Mouse (Mus musculus) intestine, embryonic 14.5 days (tissue): ENCODE results near the gene Cd151. TPM values are rescaled to one million over a fixed set of nuclear protein-coding genes. Genes with fewer than 3 reads are reported as not detected.
A peak's percentile ranks its signal among the peaks of the same experiment; 100 is the strongest.

Experiments
- ATAC-seq: fragments of 200-750 bp; cut with Nextera tagmentation; replicated peaks from 2 replicates; pipeline ENCODE4 v1.8.0; 2017; ENCODE audit warnings: low read depth, moderate number of reproducible peaks, moderate TSS enrichment, moderate library complexity; ENCODE audit not compliant: low FRiP score, low TSS enrichment
- DNase-seq: peaks from one replicate; pipeline ENCODE4 v3.0.0-alpha.2; 2018; ENCODE audit warnings: low spot score
- H3K27ac ChIP-seq: fragments of 300-500 bp; sonication (generic); 2 replicates; pipeline ENCODE4 v1.5.1; 2014; ENCODE audit warnings: low read depth, mild to moderate bottlenecking, control low read depth
- H3K27me3 ChIP-seq: fragments of 300-500 bp; sonication (generic); replicated peaks from 2 replicates; pipeline ENCODE4 v1.6.1; 2014; ENCODE audit warnings: low read length, control low read depth; ENCODE audit not compliant: control insufficient read depth, insufficient read depth
- H3K36me3 ChIP-seq: fragments of 300-500 bp; sonication (generic); 2 replicates; pipeline ENCODE4 v1.6.1; 2014; ENCODE audit warnings: low read length, control low read depth; ENCODE audit not compliant: control insufficient read depth, insufficient read depth
- H3K4me1 ChIP-seq: fragments of 300-500 bp; sonication (generic); replicated peaks from 2 replicates; pipeline ENCODE4 v1.6.1; 2014; ENCODE audit warnings: low read length, control low read depth, mixed read lengths; ENCODE audit not compliant: control insufficient read depth, insufficient read depth
- H3K4me2 ChIP-seq: fragments of 300-500 bp; sonication (generic); 2 replicates; pipeline ENCODE4 v1.6.1; 2014; ENCODE audit warnings: low read length
- H3K4me3 ChIP-seq: fragments of 300-500 bp; sonication (generic); 2 replicates; pipeline ENCODE4 v1.5.1; 2014; ENCODE audit warnings: low read depth, low read length, control low read depth, mixed read lengths
- H3K9ac ChIP-seq: fragments of 300-500 bp; sonication (generic); 2 replicates; pipeline ENCODE4 v1.6.1; 2014; ENCODE audit warnings: mild to moderate bottlenecking, low read length
- H3K9me3 ChIP-seq: fragments of 300-500 bp; sonication (generic); 2 replicates; pipeline ENCODE4 v1.6.1; 2016; ENCODE audit warnings: low read length, control low read depth; ENCODE audit not compliant: control insufficient read depth
- WGBS: fragments of 180-500 bp; shearing (Covaris S2); extraction: QIAGEN DNeasy Blood & Tissue Kit; methylation state at CpG from one replicate; pipeline ENCODE4 v1.1.7; 2014; 5-methylcytosine and 5-hydroxymethylcytosine counted together
- polyA plus RNA-seq: library from polyadenylated mRNA; unstranded; fragments of >200 nt; fragmentation: Nextera tagmentation; extraction: Ambion mirVana; gene quantifications from 2 replicates; pipeline ENCODE4 v1.2.1, GENCODE M21; 2014

Gene Cd151
- polyA plus RNA-seq, 1 experiment from 2014 or later = 73.5 TPM

DNA sequence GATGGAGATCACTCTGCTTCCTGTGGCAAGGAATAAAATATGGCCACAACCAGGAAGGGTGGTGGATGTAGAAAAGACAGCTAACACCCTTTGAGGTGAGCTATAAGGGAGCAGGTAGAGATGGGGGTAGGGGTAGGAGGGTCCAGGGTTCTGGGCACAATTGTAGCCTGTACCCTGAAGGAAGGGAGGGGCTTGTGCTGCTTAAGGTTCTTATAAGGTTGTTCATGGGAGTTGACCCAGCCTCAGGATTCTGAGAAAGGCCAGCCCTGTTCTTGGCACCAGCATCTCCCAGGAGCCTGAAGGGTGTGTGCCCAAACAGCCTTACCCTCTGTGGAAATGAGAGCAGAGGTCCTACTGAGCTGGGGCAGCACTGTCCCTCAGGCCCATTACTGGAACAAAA is 15.3 kb upstream of the Cd151 start:
- H3K27me3 ChIP-seq = no peaks in the 10 kb centered on the region
- H3K4me1 ChIP-seq = peaks cover 15% of the 10 kb centered on the region
- DNase-seq = no peak
- H3K27ac ChIP-seq = no peak overlapping the region
- no peak overlapping the region for H3K4me3 ChIP-seq
- no peak overlapping the region for H3K9ac ChIP-seq
- ATAC-seq = no peak
- no peak overlapping the region for H3K4me2 ChIP-seq
- H3K36me3 ChIP-seq = peaks cover 38% of the 10 kb centered on the region
- no peaks in the 10 kb centered on the region for H3K9me3 ChIP-seq

- Histone ChIP-seq H3K4me3 (no peak overlapping the region), H3K9me3 (no peaks in the 10 kb centered on the region), H3K36me3 (peaks cover 34% of the 10 kb centered on the region), H3K4me1 (peaks cover 9% of the 10 kb centered on the region), H3K9ac (no peak overlapping the region), H3K27me3 (no peaks in the 10 kb centered on the region), H3K4me2 (no peak overlapping the region), H3K27ac (no peak overlapping the region)
- DNase-seq = no peak
- no peak for ATAC-seq
- WGBS = 66% methylated on average over 2 of the region's 2 CpGs
Observed at GRCm38 (mm10) chr7:141453636-141454035, 13.6 kb upstream of the Cd151 start.

DNA sequence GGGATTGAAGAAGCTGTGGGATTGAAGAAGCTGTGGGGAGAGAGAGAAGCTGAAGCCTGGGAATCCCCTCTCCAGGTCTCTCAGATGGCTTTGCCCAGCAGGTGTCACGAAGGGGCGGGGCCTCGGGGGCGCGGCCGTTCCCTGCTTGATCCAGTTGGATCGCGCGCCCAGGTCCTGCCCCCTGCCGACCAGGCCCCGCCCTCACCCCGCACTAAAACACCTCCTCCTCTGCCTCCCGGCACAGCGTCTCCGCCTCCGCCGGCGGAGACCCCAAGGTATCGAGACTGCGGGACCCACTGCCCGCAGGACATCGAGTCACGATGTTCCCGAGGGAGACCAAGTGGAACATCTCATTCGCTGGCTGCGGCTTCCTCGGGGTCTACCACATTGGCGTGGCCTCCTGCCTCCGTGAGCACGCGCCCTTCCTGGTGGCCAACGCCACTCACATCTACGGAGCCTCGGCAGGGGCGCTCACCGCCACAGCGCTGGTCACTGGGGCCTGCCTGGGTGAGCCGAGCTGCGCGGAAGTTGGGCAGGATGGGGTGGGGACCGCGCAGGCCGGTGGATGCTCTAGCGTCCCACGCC is 12.1 kb upstream of the Cd151 start, which contains the start of gene Pnpla2:
Gene Pnpla2 (plus strand): TSS at position 232 of the 585 bp plus-strand sequence.
- WGBS = under 1% methylated on average over 42 of the region's 45 CpGs
- peak; percentile 82 for ATAC-seq

GRCm38 (mm10) chr7:141455610-141456314 is 11.4 kb upstream of the Cd151 start:
- Histone ChIP-seq H3K4me3 (peak overlapping the region; percentile 51), H3K36me3 (peaks cover 19% of the 10 kb centered on the region), H3K9me3 (no peaks in the 10 kb centered on the region), H3K4me2 (peak overlapping the region; percentile 64), H3K4me1 (0 out of 2 replicates have a peak, but pooled peaks cover 4% of the 10 kb centered on the region), H3K27me3 (peaks cover 13% of the 10 kb centered on the region), H3K9ac (peak overlapping the region; percentile 48), H3K27ac (peak overlapping the region; percentile 36; the same call in 1 of the 2 replicates)
- WGBS = under 1% methylated on average over 23 of the region's 23 CpGs
- DNase-seq (peak; percentile 85), ATAC-seq (peak; percentile 29; the same call in 1 of the 2 replicates)

More for the DNA sequence above, 12.1 kb upstream of the Cd151 start, which contains the start of gene Pnpla2:
- Histone ChIP-seq H3K4me2 (peak within 1 kb of the TSS; percentile 64), H3K36me3 (peaks cover 26% of the 10 kb centered on the region), H3K27ac (peak within 1 kb of the TSS; percentile 36; the same call in 1 of the 2 replicates), H3K4me1 (0 out of 2 replicates have a peak, but pooled peaks cover 4% of the 10 kb centered on the region), H3K9ac (peak within 1 kb of the TSS; percentile 48), H3K4me3 (peak within 1 kb of the TSS; percentile 51), H3K27me3 (peaks cover 6% of the 10 kb centered on the region; the same call in 1 of the 2 replicates), H3K9me3 (no peaks in the 10 kb centered on the region)
- peak; percentile 95 for DNase-seq

DNA sequence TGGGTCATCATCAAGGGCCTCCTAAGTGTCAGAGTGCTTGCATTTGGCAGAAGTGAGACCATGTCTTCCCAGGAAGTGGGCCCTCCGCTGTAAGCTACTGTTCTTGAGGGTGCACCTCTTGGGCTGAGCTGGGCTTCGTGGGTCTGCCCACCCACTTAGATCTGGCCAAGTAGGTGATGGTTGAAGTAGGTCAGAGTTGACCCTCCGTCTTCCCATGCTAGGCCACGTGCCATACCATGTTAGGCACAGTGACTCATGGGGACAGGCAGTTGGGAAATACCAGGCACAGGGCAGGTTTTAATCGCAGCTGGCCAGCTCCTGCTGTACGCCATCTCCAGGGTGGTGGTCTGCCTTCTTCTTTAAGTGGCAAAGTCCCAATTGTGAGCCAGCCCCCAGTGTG is 10.5 kb upstream of the Cd151 start:
- Histone ChIP-seq H3K4me2 (no peak overlapping the region), H3K4me3 (no peak overlapping the region)
- WGBS = 85% methylated on average over 6 of the region's 6 CpGs

DNA sequence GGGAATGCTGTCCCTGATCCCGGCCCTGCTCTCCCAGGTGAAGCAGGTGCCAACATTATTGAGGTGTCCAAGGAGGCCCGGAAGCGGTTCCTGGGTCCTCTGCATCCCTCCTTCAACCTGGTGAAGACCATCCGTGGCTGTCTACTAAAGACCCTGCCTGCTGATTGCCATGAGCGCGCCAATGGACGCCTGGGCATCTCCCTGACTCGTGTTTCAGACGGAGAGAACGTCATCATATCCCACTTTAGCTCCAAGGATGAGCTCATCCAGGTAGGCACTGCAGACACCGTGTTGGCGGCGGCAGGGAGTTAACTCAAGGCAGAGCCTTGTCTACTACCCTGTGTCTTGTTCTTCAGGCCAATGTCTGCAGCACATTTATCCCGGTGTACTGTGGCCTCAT is 10.0 kb upstream of the Cd151 start:
- Histone ChIP-seq H3K4me1 (peaks cover 7% of the 10 kb centered on the region; the same call in 1 of the 2 replicates), H3K27ac (no peak overlapping the region)

More for the DNA sequence above, 10.5 kb upstream of the Cd151 start:
- DNase-seq (no peak), ATAC-seq (no peak)
- H3K27ac ChIP-seq = no peak overlapping the region
- H3K27me3 ChIP-seq = peaks cover 23% of the 10 kb centered on the region
- 0 out of 2 replicates have a peak, but pooled peaks cover 4% of the 10 kb centered on the region for H3K4me1 ChIP-seq
- no peak overlapping the region for H3K9ac ChIP-seq
- no peaks in the 10 kb centered on the region for H3K9me3 ChIP-seq
- H3K36me3 ChIP-seq = peaks cover 9% of the 10 kb centered on the region; the same call in 1 of the 2 replicates

GRCm38 (mm10) chr7:141457986-141458660 is 9.1 kb upstream of the Cd151 start:
- Histone ChIP-seq H3K4me1 (peaks cover 7% of the 10 kb centered on the region; the same call in 1 of the 2 replicates), H3K9ac (no peak overlapping the region), H3K4me2 (no peak overlapping the region), H3K4me3 (no peak overlapping the region), H3K36me3 (0 out of 2 replicates have a peak, but pooled peaks cover 3% of the 10 kb centered on the region), H3K9me3 (no peaks in the 10 kb centered on the region), H3K27me3 (peaks cover 37% of the 10 kb centered on the region), H3K27ac (no peak overlapping the region)
- DNase-seq (no peak), ATAC-seq (no peak)
- 77% methylated on average over 15 of the region's 15 CpGs for WGBS

More for the DNA sequence above, 10.0 kb upstream of the Cd151 start:
- WGBS = 92% methylated on average over 14 of the region's 14 CpGs
- no peak for ATAC-seq
- Histone ChIP-seq H3K9me3 (no peaks in the 10 kb centered on the region), H3K36me3 (peaks cover 4% of the 10 kb centered on the region; the same call in 1 of the 2 replicates), H3K9ac (no peak overlapping the region), H3K4me3 (no peak overlapping the region), H3K4me2 (no peak overlapping the region), H3K27me3 (peaks cover 28% of the 10 kb centered on the region)
- no peak for DNase-seq

- Histone ChIP-seq H3K9me3 (no peaks in the 10 kb centered on the region), H3K9ac (no peak overlapping the region), H3K4me3 (no peak overlapping the region), H3K4me2 (no peak overlapping the region), H3K4me1 (peaks cover 7% of the 10 kb centered on the region; the same call in 1 of the 2 replicates), H3K36me3 (0 out of 2 replicates have a peak, but pooled peaks cover 3% of the 10 kb centered on the region), H3K27me3 (peaks cover 42% of the 10 kb centered on the region), H3K27ac (no peak overlapping the region)
- 91% methylated on average over 11 of the region's 11 CpGs for WGBS
- no peak for ATAC-seq
- no peak for DNase-seq
Observed at GRCm38 (mm10) chr7:141458661-141459060, 8.5 kb upstream of the Cd151 start.
